Mouse (Mus musculus): ENCODE data around the gene Lmntd2. TPM values are rescaled to one million over a fixed set of nuclear protein-coding genes. Genes with fewer than 3 reads are reported as not detected.

Lmntd2 gene
- total and polyA plus RNA-seq, 2 experiments from 2014 or later, result 0.36 TPM; not detected in 1

GRCm38 (mm10) chr7:141222696-141223215, 8.9 kb upstream of the Lmntd2 start:
- H3K27ac ChIP-seq (ENCODE audit: low read depth, low read length), result no peak overlapping the region
- no peak for ATAC-seq (ENCODE audit: low FRiP score)
- H3K9me3 ChIP-seq (ENCODE audit: low read length), result no peaks in the 10 kb centered on the region
- H3K9ac ChIP-seq (replicated peaks; ENCODE audit: low read length, poor library complexity, severe bottlenecking), result no peak overlapping the region
- TF ChIP-seq CTCF (IDR thresholded peaks at IDR 0.05), result no peak
- no peak for DNase-seq (ENCODE audit: low spot score)
- H3K27me3 ChIP-seq (ENCODE audit: insufficient read depth, low read length), result no peaks in the 10 kb centered on the region
- WGBS, result 90% methylated on average over 4 of the region's 4 CpGs
- H3K4me1 ChIP-seq (ENCODE audit: insufficient read depth, low read length), result peaks cover 8% of the 10 kb centered on the region
- H3K4me2 ChIP-seq (ENCODE audit: low read depth, low read length, poor library complexity, severe bottlenecking), result peak overlapping the region; percentile 72; the same call in 1 of the 2 replicates
- H3K4me3 ChIP-seq (ENCODE audit: low read depth, low read length), result no peak overlapping the region; the same call in 1 of the 2 replicates
- H3K36me3 ChIP-seq (ENCODE audit: insufficient read depth, low read length), result 0 out of 2 replicates have a peak, but pooled peaks cover 4% of the 10 kb centered on the region

GRCm38 (mm10) chr7:141222126-141222467, 8.2 kb upstream of the Lmntd2 start:
- DNase-seq (ENCODE audit: low spot score) (no peak), ATAC-seq (ENCODE audit: low FRiP score) (no peak)
- no peak for TF ChIP-seq CTCF (IDR thresholded peaks at IDR 0.05)
- Histone ChIP-seq H3K9me3 (ENCODE audit: low read length) (no peaks in the 10 kb centered on the region), H3K9ac (replicated peaks; ENCODE audit: low read length, poor library complexity, severe bottlenecking) (peak overlapping the region; percentile 62), H3K4me2 (ENCODE audit: low read depth, low read length, poor library complexity, severe bottlenecking) (peak overlapping the region; percentile 72), H3K27me3 (ENCODE audit: insufficient read depth, low read length) (no peaks in the 10 kb centered on the region), H3K36me3 (ENCODE audit: insufficient read depth, low read length) (0 out of 2 replicates have a peak, but pooled peaks cover 4% of the 10 kb centered on the region), H3K4me3 (ENCODE audit: low read depth, low read length) (peak overlapping the region; percentile 43), H3K4me1 (ENCODE audit: insufficient read depth, low read length) (peaks cover 8% of the 10 kb centered on the region), H3K27ac (ENCODE audit: low read depth, low read length) (0 out of 2 replicates have a peak overlapping the region, but pooled peaks have one; percentile 38)
- 7% methylated on average over 8 of the region's 8 CpGs for WGBS

GRCm38 (mm10) chr7:141221249-141222125, 7.6 kb upstream of the Lmntd2 start:
- Histone ChIP-seq H3K4me2 (ENCODE audit: low read depth, low read length, poor library complexity, severe bottlenecking) (peak overlapping the region; percentile 72), H3K27ac (ENCODE audit: low read depth, low read length) (0 out of 2 replicates have a peak overlapping the region, but pooled peaks have one; percentile 38), H3K4me1 (ENCODE audit: insufficient read depth, low read length) (peaks cover 10% of the 10 kb centered on the region), H3K9me3 (ENCODE audit: low read length) (no peaks in the 10 kb centered on the region), H3K9ac (replicated peaks; ENCODE audit: low read length, poor library complexity, severe bottlenecking) (peak overlapping the region; percentile 62), H3K4me3 (ENCODE audit: low read depth, low read length) (peak overlapping the region; percentile 43), H3K36me3 (ENCODE audit: insufficient read depth, low read length) (0 out of 2 replicates have a peak, but pooled peaks cover 4% of the 10 kb centered on the region), H3K27me3 (ENCODE audit: insufficient read depth, low read length) (no peaks in the 10 kb centered on the region)
- DNase-seq (ENCODE audit: low spot score) (peak; percentile 97), ATAC-seq (ENCODE audit: low FRiP score) (peak; percentile 92)
- TF ChIP-seq CTCF (IDR thresholded peaks at IDR 0.05), result peak; percentile 60
- WGBS, result 3% methylated on average over 43 of the region's 44 CpGs

GRCm38 (mm10) chr7:141220377-141220776, 6.5 kb upstream of the Lmntd2 start:
- H3K4me1 ChIP-seq (ENCODE audit: insufficient read depth, low read length), result peaks cover 14% of the 10 kb centered on the region
- H3K9ac ChIP-seq (replicated peaks; ENCODE audit: low read length, poor library complexity, severe bottlenecking), result no peak overlapping the region
- ATAC-seq (ENCODE audit: low FRiP score), result no peak
- DNase-seq (ENCODE audit: low spot score), result no peak
- no peak overlapping the region for H3K4me3 ChIP-seq (ENCODE audit: low read depth, low read length)
- H3K4me2 ChIP-seq (ENCODE audit: low read depth, low read length, poor library complexity, severe bottlenecking), result no peak overlapping the region
- H3K36me3 ChIP-seq (ENCODE audit: insufficient read depth, low read length), result 0 out of 2 replicates have a peak, but pooled peaks cover 4% of the 10 kb centered on the region
- TF ChIP-seq CTCF (IDR thresholded peaks at IDR 0.05), result no peak
- H3K27ac ChIP-seq (ENCODE audit: low read depth, low read length), result no peak overlapping the region
- 76% methylated on average over 1 of the region's 1 CpGs for WGBS
- no peaks in the 10 kb centered on the region for H3K9me3 ChIP-seq (ENCODE audit: low read length)
- H3K27me3 ChIP-seq (ENCODE audit: insufficient read depth, low read length), result no peaks in the 10 kb centered on the region

DNA sequence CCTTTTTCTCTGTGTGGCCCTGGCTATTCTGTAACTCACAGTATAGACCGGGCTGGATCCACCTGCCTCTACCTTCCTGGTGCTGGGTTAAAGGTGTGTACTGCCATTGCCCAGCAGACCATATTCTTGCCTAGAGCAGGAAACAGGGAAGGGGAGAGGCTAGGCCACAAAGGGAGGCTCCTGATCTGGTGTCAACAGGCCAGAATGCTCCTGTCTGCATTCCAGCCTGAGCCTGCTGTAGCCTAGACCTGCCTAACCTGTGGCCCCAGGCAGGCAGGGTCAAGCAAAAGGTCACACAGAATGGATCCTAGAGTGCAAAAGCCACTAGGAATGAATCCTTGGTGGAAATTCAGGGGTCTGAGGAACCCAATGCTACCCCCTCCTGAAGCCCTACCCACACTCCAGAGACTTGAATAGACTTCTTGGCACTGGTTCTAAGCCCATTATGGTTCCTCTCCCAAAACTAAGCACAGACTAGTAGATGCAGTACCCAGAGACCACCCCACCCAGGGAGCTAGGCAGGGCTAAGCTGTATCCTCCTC, 5.7 kb upstream of the Lmntd2 start:
- Histone ChIP-seq H3K4me2 (ENCODE audit: low read depth, low read length, poor library complexity, severe bottlenecking) (no peak overlapping the region), H3K27ac (ENCODE audit: low read depth, low read length) (no peak overlapping the region), H3K36me3 (ENCODE audit: insufficient read depth, low read length) (0 out of 2 replicates have a peak, but pooled peaks cover 4% of the 10 kb centered on the region), H3K27me3 (ENCODE audit: insufficient read depth, low read length) (no peaks in the 10 kb centered on the region), H3K4me3 (ENCODE audit: low read depth, low read length) (no peak overlapping the region), H3K4me1 (ENCODE audit: insufficient read depth, low read length) (peaks cover 18% of the 10 kb centered on the region), H3K9ac (replicated peaks; ENCODE audit: low read length, poor library complexity, severe bottlenecking) (no peak overlapping the region), H3K9me3 (ENCODE audit: low read length) (no peaks in the 10 kb centered on the region)
- ATAC-seq (ENCODE audit: low FRiP score) (no peak), DNase-seq (ENCODE audit: low spot score) (no peak)
- WGBS, result 100% methylated on average over 1 of the region's 1 CpGs
- no peak for TF ChIP-seq CTCF (IDR thresholded peaks at IDR 0.05)

Data from midbrain, postnatal 0 days (tissue).